Mouse (Mus musculus): Measurements from ENCODE around the gene Foxo1.

Foxo1 gene

GRCm38 (mm10) chr3:52267652-52268486, at the start of gene Foxo1:
Gene Foxo1 (plus strand): TSS chr3:52268336.
- DNase-seq (ENCODE audit: low spot score in 2 of 2), result peak; percentile 87 to 91

GRCm38 (mm10) chr3:52218864-52219263, 49.3 kb upstream of the Foxo1 start:
- DNase-seq (ENCODE audit: low spot score in 2 of 2), result peak in 1 of 2 experiments; percentile 16

GRCm38 (mm10) chr3:52221082-52221481, 47.1 kb upstream of the Foxo1 start:
- DNase-seq (ENCODE audit: low spot score in 2 of 2), result peak in 1 of 2 experiments; percentile 4

GRCm38 (mm10) chr3:52221931-52222330, 46.2 kb upstream of the Foxo1 start:
- DNase-seq (ENCODE audit: low spot score in 2 of 2), result peak in 1 of 2 experiments; percentile 11

GRCm38 (mm10) chr3:52236488-52236887, 31.6 kb upstream of the Foxo1 start:
- DNase-seq (ENCODE audit: low spot score in 2 of 2), result no peak

GRCm38 (mm10) chr3:52237136-52237535, 31.0 kb upstream of the Foxo1 start:
- no peak for DNase-seq (ENCODE audit: low spot score in 2 of 2)

GRCm38 (mm10) chr3:52241062-52241461, 27.1 kb upstream of the Foxo1 start:
- no peak for DNase-seq (ENCODE audit: low spot score in 2 of 2)

GRCm38 (mm10) chr3:52242457-52243105, 25.6 kb upstream of the Foxo1 start:
- peak; percentile 40 to 68 for DNase-seq (ENCODE audit: low spot score in 2 of 2)

GRCm38 (mm10) chr3:52243271-52244021, 24.7 kb upstream of the Foxo1 start:
- no peak for DNase-seq (ENCODE audit: low spot score in 2 of 2)

GRCm38 (mm10) chr3:52245996-52246830, 21.9 kb upstream of the Foxo1 start:
- no peak for DNase-seq (ENCODE audit: low spot score in 2 of 2)

GRCm38 (mm10) chr3:52251184-52251583, 17.0 kb upstream of the Foxo1 start:
- no peak for DNase-seq (ENCODE audit: low spot score in 2 of 2)

GRCm38 (mm10) chr3:52253656-52254461, 14.3 kb upstream of the Foxo1 start:
- peak in 1 of 2 experiments; percentile 58 for DNase-seq (ENCODE audit: low spot score in 2 of 2)

- peak in 1 of 2 experiments; percentile 49 for DNase-seq (ENCODE audit: low spot score in 2 of 2)
Observed at GRCm38 (mm10) chr3:52254496-52254895, 13.6 kb upstream of the Foxo1 start.

GRCm38 (mm10) chr3:52257782-52258441, 10.2 kb upstream of the Foxo1 start:
- DNase-seq (ENCODE audit: low spot score in 2 of 2), result peak; percentile 61 to 64

GRCm38 (mm10) chr3:52258532-52258931, 9.6 kb upstream of the Foxo1 start:
- DNase-seq (ENCODE audit: low spot score in 2 of 2), result no peak

GRCm38 (mm10) chr3:52262431-52263161, 5.5 kb upstream of the Foxo1 start:
- DNase-seq (ENCODE audit: low spot score in 2 of 2), result peak; percentile 45 to 84

- DNase-seq (ENCODE audit: low spot score in 2 of 2), result no peak
Observed at GRCm38 (mm10) chr3:52264354-52264753, 3.8 kb upstream of the Foxo1 start.

- peak in 1 of 2 experiments; percentile 45 for DNase-seq (ENCODE audit: low spot score in 2 of 2)
Observed at GRCm38 (mm10) chr3:52266606-52267160, 1.5 kb upstream of the Foxo1 start.

- no peak for DNase-seq (ENCODE audit: low spot score in 2 of 2)
Observed at GRCm38 (mm10) chr3:52267293-52267651, 864 bp upstream of the Foxo1 start.

Measured in urinary bladder, postnatal 4 days (tissue).